Mouse (Mus musculus): ENCODE data around the gene Vps53.
"Not testable (repeated sequence)": the region's sequence is repeated elsewhere in the genome, so short reads cannot be mapped to it uniquely, and the experiment has no call there.

The Vps53 gene

GRCm38 (mm10) chr11:76010838-76011624 lies 168.4 kb downstream of the Vps53 start:
- no peak for DNase-seq (ENCODE audit: low spot score)

GRCm38 (mm10) chr11:76009101-76009500 lies 170.3 kb downstream of the Vps53 start:
- DNase-seq (ENCODE audit: low spot score): no peak

GRCm38 (mm10) chr11:76008162-76008561 lies 171.3 kb downstream of the Vps53 start:
- no peak for DNase-seq (ENCODE audit: low spot score)

- not testable (repeated sequence) for DNase-seq (ENCODE audit: low spot score)
These were observed 175.2 kb downstream of the Vps53 start for GRCm38 (mm10) chr11:76004276-76004675.

GRCm38 (mm10) chr11:76001237-76001878 lies 178.1 kb downstream of the Vps53 start:
- no peak for DNase-seq (ENCODE audit: low spot score)

GRCm38 (mm10) chr11:76000701-76001100 lies 178.7 kb downstream of the Vps53 start:
- DNase-seq (ENCODE audit: low spot score): no peak

GRCm38 (mm10) chr11:75999440-76000155 lies 179.8 kb downstream of the Vps53 start, which contains the start of gene 1700016K19Rik:
Gene 1700016K19Rik (plus strand): TSS chr11:75999912.
- peak; percentile 26 for DNase-seq (ENCODE audit: low spot score)
